Mouse (Mus musculus): ENCODE data around the gene Gria1.

The Gria1 gene

GRCm38 (mm10) chr11:57176552-57176951, 165.4 kb downstream of the Gria1 start:
- no peak for DNase-seq (ENCODE audit: low read depth)

- DNase-seq (ENCODE audit: low read depth), result no peak
Measured at GRCm38 (mm10) chr11:57184216-57184615, 173.0 kb downstream of the Gria1 start.

GRCm38 (mm10) chr11:57185110-57185509, 173.9 kb downstream of the Gria1 start:
- DNase-seq (ENCODE audit: low read depth), result no peak

GRCm38 (mm10) chr11:57189391-57189790, 178.2 kb downstream of the Gria1 start:
- no peak for DNase-seq (ENCODE audit: low read depth)

GRCm38 (mm10) chr11:57194746-57195145, 183.6 kb downstream of the Gria1 start:
- DNase-seq (ENCODE audit: low read depth), result no peak

GRCm38 (mm10) chr11:57201245-57201976, 190.2 kb downstream of the Gria1 start:
- DNase-seq (ENCODE audit: low read depth), result no peak

- no peak for DNase-seq (ENCODE audit: low read depth)
Measured at GRCm38 (mm10) chr11:57204371-57204770, 193.2 kb downstream of the Gria1 start.

GRCm38 (mm10) chr11:57207260-57207659, 196.1 kb downstream of the Gria1 start:
- no peak for DNase-seq (ENCODE audit: low read depth)

GRCm38 (mm10) chr11:57214079-57214478, 202.9 kb downstream of the Gria1 start:
- no peak for DNase-seq (ENCODE audit: low read depth)

- no peak for DNase-seq (ENCODE audit: low read depth)
Measured at GRCm38 (mm10) chr11:57214583-57214982, 203.4 kb downstream of the Gria1 start.

- DNase-seq (ENCODE audit: low read depth), result no peak
Measured at GRCm38 (mm10) chr11:57222797-57223569, 211.8 kb downstream of the Gria1 start.

GRCm38 (mm10) chr11:57235446-57235845, 224.3 kb downstream of the Gria1 start:
- no peak for DNase-seq (ENCODE audit: low read depth)

GRCm38 (mm10) chr11:57236431-57236830, 225.2 kb downstream of the Gria1 start:
- DNase-seq (ENCODE audit: low read depth), result no peak

GRCm38 (mm10) chr11:57239758-57240157, 228.6 kb downstream of the Gria1 start:
- no peak for DNase-seq (ENCODE audit: low read depth)

- DNase-seq (ENCODE audit: low read depth), result no peak
Measured at GRCm38 (mm10) chr11:57243835-57244234, 232.6 kb downstream of the Gria1 start.

GRCm38 (mm10) chr11:57244543-57244942, 233.4 kb downstream of the Gria1 start:
- DNase-seq (ENCODE audit: low read depth), result no peak

GRCm38 (mm10) chr11:57248870-57249269, 237.7 kb downstream of the Gria1 start:
- no peak for DNase-seq (ENCODE audit: low read depth)

- no peak for DNase-seq (ENCODE audit: low read depth)
Measured at GRCm38 (mm10) chr11:57250129-57250528, 238.9 kb downstream of the Gria1 start.

GRCm38 (mm10) chr11:57271687-57272086, 260.5 kb downstream of the Gria1 start:
- DNase-seq (ENCODE audit: low read depth), result no peak

- no peak for DNase-seq (ENCODE audit: low read depth)
Measured at GRCm38 (mm10) chr11:57274687-57275086, 263.5 kb downstream of the Gria1 start.

GRCm38 (mm10) chr11:57278056-57278455, 266.9 kb downstream of the Gria1 start:
- DNase-seq (ENCODE audit: low read depth), result no peak

GRCm38 (mm10) chr11:57286119-57286518, 274.9 kb downstream of the Gria1 start:
- DNase-seq (ENCODE audit: low read depth), result no peak

- DNase-seq (ENCODE audit: low read depth), result no peak
Measured at GRCm38 (mm10) chr11:57297376-57297775, 286.2 kb downstream of the Gria1 start.

All from induced T-regulatory cell, adult 2 months (primary cell).